Mouse (Mus musculus) layer of hippocampus, postnatal 25 days (tissue): Measurements from ENCODE around the gene Olfr554. TPM values are rescaled to one million over a fixed set of nuclear protein-coding genes. Genes with fewer than 3 reads are reported as not detected.
"Not testable (repeated sequence)": the region's sequence is repeated elsewhere in the genome, so short reads cannot be mapped to it uniquely, and the experiment has no call there.

Source experiments
- DNase-seq, 2 experiments: peaks; one replicate each; pipeline ENCODE4 v3.0.0; 2022; ENCODE audit warnings: mixed read lengths in 2 of 2, low spot score in 1 of 2; ENCODE audit errors: extremely low spot score in 1 of 2
- total RNA-seq, 2 experiments: library from RNA; stranded (reverse); gene quantifications; 2 replicates each; pipeline ENCODE4 v1.2.3; 2021

Olfr554 gene
- not detected for total RNA-seq

GRCm38 (mm10) chr7:102638132-102638531 lies at the start of gene Olfr554:
TSS of gene Olfr554 (plus strand) at chr7:102638432.
- DNase-seq: no peak

- no peak for DNase-seq
Observed at GRCm38 (mm10) chr7:102591786-102592185, 46.4 kb upstream of the Olfr554 start, which contains the start of gene Olfr551. TSS of gene Olfr551 (minus strand) at chr7:102591886.

- no peak for DNase-seq
Observed at GRCm38 (mm10) chr7:102597378-102598031, 40.7 kb upstream of the Olfr554 start, which contains the start of gene Olfr552. TSS of gene Olfr552 (plus strand) at chr7:102597770.

- no peak for DNase-seq
Observed at GRCm38 (mm10) chr7:102618118-102618517, 20.1 kb upstream of the Olfr554 start, which contains the start of gene Olfr553. TSS of gene Olfr553 (minus strand) at chr7:102618218.

- DNase-seq: no peak
Observed at GRCm38 (mm10) chr7:102619608-102620007, 18.6 kb upstream of the Olfr554 start.

- DNase-seq: not testable (repeated sequence)
Observed at GRCm38 (mm10) chr7:102620368-102620767, 17.9 kb upstream of the Olfr554 start.

GRCm38 (mm10) chr7:102636665-102637064 lies 1.6 kb upstream of the Olfr554 start:
- peak in 1 of 2 experiments; percentile 48 for DNase-seq

GRCm38 (mm10) chr7:102644945-102645344 lies 6.7 kb downstream of the Olfr554 start:
- DNase-seq: not testable (repeated sequence)

- no peak for DNase-seq
Observed at GRCm38 (mm10) chr7:102658523-102658922, 20.3 kb downstream of the Olfr554 start, which contains the start of gene Olfr555. TSS of gene Olfr555 (plus strand) at chr7:102658823.

- no peak for DNase-seq
Observed at GRCm38 (mm10) chr7:102664599-102664998, 26.4 kb downstream of the Olfr554 start, which contains the start of gene Olfr556. TSS of gene Olfr556 (plus strand) at chr7:102664899.

- no peak for DNase-seq
Observed at GRCm38 (mm10) chr7:102665378-102665777, 27.1 kb downstream of the Olfr554 start.

GRCm38 (mm10) chr7:102676225-102676624 lies 38.0 kb downstream of the Olfr554 start:
- no peak for DNase-seq

- DNase-seq: no peak
Observed at GRCm38 (mm10) chr7:102681916-102682315, 43.7 kb downstream of the Olfr554 start.

GRCm38 (mm10) chr7:102686944-102687501 lies 48.8 kb downstream of the Olfr554 start, which contains the start of gene Trim68:
TSS of gene Trim68 (minus strand) at chr7:102687327.
- DNase-seq: peak; percentile 73

Other genes with a start within 250 kb of the Olfr554 start
- gene Rrm1, start 196.7 kb upstream of the Olfr554 start, total RNA-seq: 10 to 100 TPM; 10.2 to 10.8 TPM
- gene Olfr543, start 156.8 kb upstream of the Olfr554 start, total RNA-seq: not detected
- not detected for gene Olfr544, start 150.1 kb upstream of the Olfr554 start, total RNA-seq
- gene Olfr545, start 138.9 kb upstream of the Olfr554 start, total RNA-seq: not detected
- not detected for gene Olfr547, start 103.7 kb upstream of the Olfr554 start, total RNA-seq
- not detected for gene Olfr548-ps1, start 97.5 kb upstream of the Olfr554 start, total RNA-seq
- gene Olfr549, start 88.6 kb upstream of the Olfr554 start, total RNA-seq: not detected
- 1 to 10 TPM; 2.1 to 3.6 TPM for gene Trim21, start 72.9 kb upstream of the Olfr554 start, total RNA-seq
- gene Olfr550, start 67.0 kb upstream of the Olfr554 start, total RNA-seq: 1 to 10 TPM in 1 of 2 experiments, under 1 TPM in 1; 0.89 to 1.3 TPM
- gene Olfr551, start 46.5 kb upstream of the Olfr554 start, total RNA-seq: not detected
- under 1 TPM in 1 of 2 experiments, not detected in 1; 0.10 TPM for gene Olfr552, start 40.7 kb upstream of the Olfr554 start, total RNA-seq
- gene Olfr553, start 20.2 kb upstream of the Olfr554 start, total RNA-seq: not detected
- gene Olfr555, start 20.4 kb downstream of the Olfr554 start, total RNA-seq: not detected
- under 1 TPM in 1 of 2 experiments, not detected in 1; 0.10 TPM for gene Olfr556, start 26.5 kb downstream of the Olfr554 start, total RNA-seq
- 1 to 10 TPM; 4.5 to 7.6 TPM for gene Trim68, start 48.9 kb downstream of the Olfr554 start, total RNA-seq
- not detected for gene Olfr557, start 57.5 kb downstream of the Olfr554 start, total RNA-seq
- gene Olfr558, start 63.8 kb downstream of the Olfr554 start, total RNA-seq: under 1 TPM; 0.49 TPM
- gene Olfr33, start 80.6 kb downstream of the Olfr554 start, total RNA-seq: not detected
- gene Olfr559, start 89.1 kb downstream of the Olfr554 start, total RNA-seq: not detected
- gene Olfr560, start 120.9 kb downstream of the Olfr554 start, total RNA-seq: not detected
- gene Olfr78, start 121.0 kb downstream of the Olfr554 start, total RNA-seq: under 1 TPM in 1 of 2 experiments, not detected in 1; 0.12 TPM
- not detected for gene Olfr561, start 132.8 kb downstream of the Olfr554 start, total RNA-seq
- not detected for gene Olfr564, start 165.0 kb downstream of the Olfr554 start, total RNA-seq
- gene Olfr566, start 220.3 kb downstream of the Olfr554 start, total RNA-seq: not detected
- not detected for gene Olfr568, start 238.7 kb downstream of the Olfr554 start, total RNA-seq